Mouse (Mus musculus): ENCODE measurements around the gene Cyth3. TPM values are rescaled to one million over a fixed set of nuclear protein-coding genes. Genes with fewer than 3 reads are reported as not detected.

Cyth3 gene
- polyA plus RNA-seq, 1 experiment from 2014 or later, result 49.6 TPM

DNA sequence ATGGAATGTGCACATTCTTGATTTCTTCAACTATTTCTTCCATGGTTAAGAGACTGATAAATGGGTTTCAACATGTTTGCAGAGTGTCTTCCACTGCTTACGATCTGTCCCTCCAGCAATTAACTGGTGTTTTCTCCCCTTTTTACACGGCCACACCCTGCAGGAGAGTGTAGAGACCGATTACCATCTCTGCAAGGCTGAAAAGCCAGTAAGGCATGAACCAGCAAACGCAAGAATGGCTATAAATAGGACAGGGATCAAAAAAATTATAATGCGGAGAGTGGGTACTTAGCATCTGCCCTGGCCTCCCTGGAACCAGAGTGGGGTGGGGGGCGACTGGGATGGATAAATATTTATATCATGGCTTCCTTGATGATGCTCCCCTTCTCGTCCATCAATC, 3.7 kb upstream of the Cyth3 start:
- Histone ChIP-seq H3K9ac (ENCODE audit: low read length) (no peak overlapping the region), H3K4me1 (ENCODE audit: control insufficient read depth, insufficient read depth, low read length) (peaks cover 25% of the 10 kb centered on the region), H3K36me3 (ENCODE audit: control insufficient read depth, insufficient read depth, low read length) (no peaks in the 10 kb centered on the region), H3K27ac (replicated peaks; ENCODE audit: low read depth, low read length) (no peak overlapping the region), H3K9me3 (ENCODE audit: control insufficient read depth, low read length) (no peaks in the 10 kb centered on the region), H3K4me3 (ENCODE audit: low read depth, low read length) (no peak overlapping the region), H3K27me3 (ENCODE audit: control insufficient read depth, insufficient read depth, low read length) (no peaks in the 10 kb centered on the region), H3K4me2 (ENCODE audit: low read depth, severe bottlenecking) (no peak overlapping the region)
- WGBS, result 69% methylated on average over 7 of the region's 7 CpGs
- ATAC-seq (ENCODE audit: insufficient number of reproducible peaks, low FRiP score, low TSS enrichment, low read depth) (no peak), DNase-seq (ENCODE audit: low spot score) (no peak)

DNA sequence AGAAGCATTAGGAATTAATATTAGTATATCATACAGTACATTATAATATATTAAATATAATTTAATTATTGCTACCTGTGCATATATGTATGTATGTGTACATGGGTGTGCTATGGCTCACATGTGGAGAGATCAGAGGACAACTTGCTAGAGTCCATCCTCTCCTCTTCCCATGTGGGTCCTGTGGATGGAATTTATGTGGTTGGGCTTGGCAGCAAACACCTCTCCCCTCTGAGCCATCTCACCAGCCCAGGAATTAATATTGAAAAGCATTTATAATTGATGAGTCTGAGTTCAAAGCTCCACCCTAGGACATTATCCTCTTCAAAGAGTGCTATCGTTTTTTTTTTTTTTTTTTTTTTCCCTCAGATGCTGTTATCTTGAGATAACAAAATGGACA, 2.1 kb upstream of the Cyth3 start:
- Histone ChIP-seq H3K27me3 (ENCODE audit: control insufficient read depth, insufficient read depth, low read length) (no peaks in the 10 kb centered on the region), H3K36me3 (ENCODE audit: control insufficient read depth, insufficient read depth, low read length) (no peaks in the 10 kb centered on the region), H3K4me1 (ENCODE audit: control insufficient read depth, insufficient read depth, low read length) (peaks cover 31% of the 10 kb centered on the region), H3K9ac (ENCODE audit: low read length) (no peak overlapping the region), H3K4me3 (ENCODE audit: low read depth, low read length) (no peak overlapping the region), H3K27ac (replicated peaks; ENCODE audit: low read depth, low read length) (no peak overlapping the region), H3K9me3 (ENCODE audit: control insufficient read depth, low read length) (no peaks in the 10 kb centered on the region), H3K4me2 (ENCODE audit: low read depth, severe bottlenecking) (no peak overlapping the region)
- no peak for ATAC-seq (ENCODE audit: insufficient number of reproducible peaks, low FRiP score, low TSS enrichment, low read depth)
- 33% methylated on average over 1 of the region's 1 CpGs for WGBS
- no peak for DNase-seq (ENCODE audit: low spot score)

DNA sequence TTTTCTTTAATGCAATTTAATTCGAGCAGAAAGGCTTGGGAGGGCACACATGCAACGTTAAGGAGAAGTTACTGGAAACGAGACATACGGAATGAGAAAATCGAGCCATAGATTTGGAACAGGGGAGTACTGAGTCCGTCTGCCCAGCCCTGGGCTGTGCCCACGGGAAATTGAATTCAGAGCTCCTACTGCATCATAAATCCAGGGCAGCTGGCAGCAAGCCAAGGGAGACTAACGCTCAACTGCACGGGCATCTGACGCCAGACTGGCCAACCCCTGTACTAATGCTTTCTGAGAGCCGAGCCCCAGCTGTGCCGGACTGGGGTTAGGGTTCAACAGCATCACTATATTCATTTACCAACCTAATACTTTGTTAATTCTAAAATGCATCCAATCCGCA, 1.3 kb upstream of the Cyth3 start:
- WGBS, result 29% methylated on average over 13 of the region's 13 CpGs
- H3K4me1 ChIP-seq (ENCODE audit: control insufficient read depth, insufficient read depth, low read length), result peaks cover 38% of the 10 kb centered on the region
- no peak overlapping the region for H3K4me3 ChIP-seq (ENCODE audit: low read depth, low read length)
- H3K27ac ChIP-seq (replicated peaks; ENCODE audit: low read depth, low read length), result 0 out of 2 replicates have a peak overlapping the region, but pooled peaks have one; percentile 45
- H3K9me3 ChIP-seq (ENCODE audit: control insufficient read depth, low read length), result no peaks in the 10 kb centered on the region
- DNase-seq (ENCODE audit: low spot score), result peak; percentile 76
- no peaks in the 10 kb centered on the region for H3K27me3 ChIP-seq (ENCODE audit: control insufficient read depth, insufficient read depth, low read length)
- H3K4me2 ChIP-seq (ENCODE audit: low read depth, severe bottlenecking), result no peak overlapping the region
- no peak overlapping the region for H3K9ac ChIP-seq (ENCODE audit: low read length)
- ATAC-seq (ENCODE audit: insufficient number of reproducible peaks, low FRiP score, low TSS enrichment, low read depth), result 0 out of 2 replicates have a peak, but pooled peaks have one; percentile 14
- no peaks in the 10 kb centered on the region for H3K36me3 ChIP-seq (ENCODE audit: control insufficient read depth, insufficient read depth, low read length)

DNA sequence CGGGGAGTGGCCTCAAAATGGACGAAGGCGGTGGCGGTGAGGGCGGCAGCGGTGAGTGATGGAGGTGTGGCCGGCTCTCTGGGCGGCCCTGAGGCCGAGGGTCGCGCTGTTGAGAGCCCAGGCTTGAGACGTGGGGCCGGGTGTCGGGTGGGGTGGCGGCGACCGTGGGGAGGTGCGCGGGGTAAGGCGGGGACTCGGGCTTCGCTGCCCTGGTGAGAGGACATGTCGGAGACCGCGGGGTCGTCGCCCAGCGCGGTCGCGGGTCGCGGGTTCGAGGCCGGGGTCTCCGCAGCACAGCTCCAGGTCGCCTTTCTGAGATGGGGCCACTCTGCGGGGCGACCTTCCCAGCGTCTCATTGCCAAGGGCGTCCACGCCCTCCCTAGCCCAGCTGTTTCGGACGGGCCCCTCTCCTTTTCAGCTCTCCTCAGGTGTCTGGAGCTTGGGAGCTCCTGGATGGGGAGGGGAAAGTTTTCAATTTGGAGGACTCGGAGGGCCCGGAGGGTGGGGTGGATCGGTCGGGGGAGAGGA, 440 bp downstream of the Cyth3 start:
- Histone ChIP-seq H3K27me3 (ENCODE audit: control insufficient read depth, insufficient read depth, low read length) (no peaks in the 10 kb centered on the region), H3K4me3 (ENCODE audit: low read depth, low read length) (peak overlapping the region; percentile 87), H3K9me3 (ENCODE audit: control insufficient read depth, low read length) (no peaks in the 10 kb centered on the region), H3K9ac (ENCODE audit: low read length) (peak overlapping the region; percentile 81), H3K4me2 (ENCODE audit: low read depth, severe bottlenecking) (peak overlapping the region; percentile 80), H3K27ac (replicated peaks; ENCODE audit: low read depth, low read length) (peak overlapping the region; percentile 67), H3K4me1 (ENCODE audit: control insufficient read depth, insufficient read depth, low read length) (peaks cover 37% of the 10 kb centered on the region), H3K36me3 (ENCODE audit: control insufficient read depth, insufficient read depth, low read length) (no peaks in the 10 kb centered on the region)
- peak; percentile 80 for ATAC-seq (ENCODE audit: insufficient number of reproducible peaks, low FRiP score, low TSS enrichment, low read depth)
- WGBS, result under 1% methylated on average over 48 of the region's 48 CpGs
- no peak for DNase-seq (ENCODE audit: low spot score)

DNA sequence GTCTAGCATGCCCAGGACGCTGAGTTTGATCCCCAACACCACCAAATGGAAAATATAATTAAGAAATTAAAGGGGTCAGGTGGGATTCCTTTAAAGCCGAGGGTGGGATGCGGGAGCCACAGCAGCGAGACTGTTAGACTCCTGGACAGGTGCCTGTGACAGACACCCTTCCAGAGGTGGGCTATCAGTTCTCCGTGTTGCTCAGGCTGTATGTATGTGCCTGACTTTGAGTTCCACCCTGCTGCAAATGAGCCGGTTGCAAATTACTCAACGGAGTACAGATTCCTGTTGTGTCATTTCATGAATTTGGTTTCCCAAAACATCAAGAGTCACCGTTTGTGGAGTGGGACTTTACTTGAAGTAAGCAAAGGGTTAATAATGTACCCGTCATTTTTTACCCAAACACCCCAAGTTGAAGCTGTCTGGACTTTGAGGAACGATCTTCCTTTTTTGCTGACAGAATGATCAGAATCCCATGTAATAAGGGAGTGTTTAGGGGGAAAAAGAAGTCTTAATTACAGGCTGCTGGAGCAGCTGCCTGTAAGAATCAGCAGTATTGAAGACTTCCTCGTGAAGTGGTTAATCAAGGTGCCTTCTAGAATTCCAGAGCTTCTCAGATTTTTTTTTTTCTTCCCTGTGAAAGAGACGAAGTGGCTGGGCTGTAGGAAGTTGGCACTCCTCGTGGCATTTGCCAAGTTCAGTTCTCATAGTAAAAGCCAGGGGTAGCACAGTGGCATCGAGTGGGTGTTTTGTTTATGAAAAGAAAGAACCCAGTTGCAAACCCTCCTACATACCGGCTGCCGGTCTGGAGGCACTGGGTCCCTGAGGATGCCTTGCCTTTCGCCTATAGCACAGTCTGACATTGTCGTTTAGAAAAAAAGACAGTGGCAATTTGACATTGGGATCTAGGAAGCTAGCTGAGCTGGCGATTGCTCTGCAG, 1.4 kb downstream of the Cyth3 start:
- DNase-seq (ENCODE audit: low spot score) (no peak), ATAC-seq (ENCODE audit: insufficient number of reproducible peaks, low FRiP score, low TSS enrichment, low read depth) (no peak)
- Histone ChIP-seq H3K27me3 (ENCODE audit: control insufficient read depth, insufficient read depth, low read length) (no peaks in the 10 kb centered on the region), H3K36me3 (ENCODE audit: control insufficient read depth, insufficient read depth, low read length) (no peaks in the 10 kb centered on the region), H3K4me1 (ENCODE audit: control insufficient read depth, insufficient read depth, low read length) (peaks cover 31% of the 10 kb centered on the region), H3K4me3 (ENCODE audit: low read depth, low read length) (peak overlapping the region; percentile 87), H3K27ac (replicated peaks; ENCODE audit: low read depth, low read length) (no peak overlapping the region), H3K9ac (ENCODE audit: low read length) (no peak overlapping the region; the same call in 1 of the 2 replicates), H3K9me3 (ENCODE audit: control insufficient read depth, low read length) (no peaks in the 10 kb centered on the region), H3K4me2 (ENCODE audit: low read depth, severe bottlenecking) (peak overlapping the region; percentile 80)
- 53% methylated on average over 19 of the region's 19 CpGs for WGBS

DNA sequence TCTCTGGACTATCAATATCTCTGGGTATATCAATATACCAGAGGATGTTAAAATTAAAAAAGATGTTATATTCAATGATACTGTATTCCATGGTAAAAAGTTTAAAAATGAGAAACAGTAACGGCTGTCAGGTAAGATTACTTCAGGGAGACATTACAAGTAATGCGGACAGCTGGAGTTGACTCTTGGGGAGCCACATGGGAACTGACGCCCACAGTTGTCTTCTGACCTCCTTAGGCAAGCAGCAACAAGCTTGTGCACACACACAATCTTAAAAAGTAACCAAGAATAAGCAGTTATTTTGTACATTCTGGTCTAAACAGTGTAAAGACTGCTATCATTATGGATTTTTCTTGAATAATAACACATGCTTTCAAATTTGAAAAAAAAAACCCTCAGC, 2.2 kb downstream of the Cyth3 start:
- Histone ChIP-seq H3K9ac (ENCODE audit: low read length) (no peak overlapping the region), H3K4me3 (ENCODE audit: low read depth, low read length) (no peak overlapping the region), H3K27me3 (ENCODE audit: control insufficient read depth, insufficient read depth, low read length) (no peaks in the 10 kb centered on the region), H3K4me2 (ENCODE audit: low read depth, severe bottlenecking) (peak overlapping the region; percentile 80; the same call in 1 of the 2 replicates), H3K27ac (replicated peaks; ENCODE audit: low read depth, low read length) (no peak overlapping the region), H3K36me3 (ENCODE audit: control insufficient read depth, insufficient read depth, low read length) (0 out of 2 replicates have a peak, but pooled peaks cover under 1% of the 10 kb centered on the region), H3K9me3 (ENCODE audit: control insufficient read depth, low read length) (no peaks in the 10 kb centered on the region), H3K4me1 (ENCODE audit: control insufficient read depth, insufficient read depth, low read length) (peaks cover 28% of the 10 kb centered on the region)
- DNase-seq (ENCODE audit: low spot score) (no peak), ATAC-seq (ENCODE audit: insufficient number of reproducible peaks, low FRiP score, low TSS enrichment, low read depth) (no peak)
- WGBS, result 80% methylated on average over 3 of the region's 3 CpGs

DNA sequence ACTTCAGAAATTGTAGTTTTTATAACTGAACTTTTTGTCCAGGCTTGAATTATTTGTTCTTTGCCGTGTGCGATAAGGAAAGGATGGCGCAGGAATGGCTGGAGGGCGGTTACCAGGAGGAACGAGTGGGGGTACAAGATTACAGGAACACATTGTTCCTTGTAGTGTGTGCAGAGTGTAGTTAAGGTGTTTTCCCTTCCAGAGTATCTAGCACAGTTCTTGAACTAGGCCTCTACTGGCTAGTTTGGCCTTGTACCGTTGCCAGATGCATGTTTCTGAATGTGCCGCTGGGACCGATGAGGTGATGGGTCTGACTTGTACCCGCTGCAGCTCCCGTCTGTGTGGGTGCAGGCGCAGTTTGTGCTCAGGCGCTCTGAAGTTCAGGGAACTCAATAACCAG, 3.2 kb downstream of the Cyth3 start:
- 81% methylated on average over 12 of the region's 12 CpGs for WGBS
- H3K9me3 ChIP-seq (ENCODE audit: control insufficient read depth, low read length), result peaks cover 4% of the 10 kb centered on the region; the same call in 1 of the 2 replicates
- ATAC-seq (ENCODE audit: insufficient number of reproducible peaks, low FRiP score, low TSS enrichment, low read depth) (no peak), DNase-seq (ENCODE audit: low spot score) (no peak)
- no peaks in the 10 kb centered on the region for H3K27me3 ChIP-seq (ENCODE audit: control insufficient read depth, insufficient read depth, low read length)
- H3K4me2 ChIP-seq (ENCODE audit: low read depth, severe bottlenecking), result no peak overlapping the region
- H3K4me1 ChIP-seq (ENCODE audit: control insufficient read depth, insufficient read depth, low read length), result peaks cover 28% of the 10 kb centered on the region
- no peak overlapping the region for H3K4me3 ChIP-seq (ENCODE audit: low read depth, low read length)
- no peak overlapping the region for H3K9ac ChIP-seq (ENCODE audit: low read length)
- no peak overlapping the region for H3K27ac ChIP-seq (replicated peaks; ENCODE audit: low read depth, low read length)
- H3K36me3 ChIP-seq (ENCODE audit: control insufficient read depth, insufficient read depth, low read length), result 0 out of 2 replicates have a peak, but pooled peaks cover 3% of the 10 kb centered on the region

DNA sequence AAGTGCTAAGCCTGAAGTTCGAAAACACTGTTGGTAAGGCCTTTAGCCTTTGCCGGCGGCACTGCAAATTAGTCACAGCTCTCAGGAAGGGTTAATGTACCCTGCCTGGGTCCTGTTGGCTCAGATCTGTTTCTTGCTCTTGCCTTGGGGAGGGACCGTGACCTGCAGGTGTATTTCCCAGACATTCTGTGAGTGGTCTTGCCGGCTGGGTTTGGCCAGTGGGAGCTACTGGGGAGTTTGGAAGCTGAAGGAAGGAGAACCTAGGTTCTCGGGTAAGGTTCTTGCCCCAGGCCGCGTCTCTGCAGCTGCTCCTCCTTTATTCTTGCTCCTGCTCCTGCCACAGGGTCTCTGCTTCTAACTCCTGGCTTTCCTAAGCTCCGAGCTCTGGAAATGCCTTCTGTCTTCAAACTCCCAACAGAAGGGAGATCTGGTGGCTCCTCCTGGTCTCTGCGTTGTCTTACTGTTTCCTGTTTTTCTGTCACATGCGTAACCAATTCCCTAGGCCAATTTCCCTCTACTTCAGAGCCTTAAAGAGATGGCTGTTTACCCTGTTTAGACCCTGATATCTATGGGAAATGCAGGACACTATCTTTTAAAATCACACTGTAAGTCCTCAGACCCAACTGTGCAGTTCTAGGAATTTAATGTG, 3.8 kb downstream of the Cyth3 start:
- no peak overlapping the region for H3K4me3 ChIP-seq (ENCODE audit: low read depth, low read length)
- H3K27ac ChIP-seq (replicated peaks; ENCODE audit: low read depth, low read length), result no peak overlapping the region; the same call in 1 of the 2 replicates
- H3K9me3 ChIP-seq (ENCODE audit: control insufficient read depth, low read length), result peaks cover 4% of the 10 kb centered on the region; the same call in 1 of the 2 replicates
- DNase-seq (ENCODE audit: low spot score) (no peak), ATAC-seq (ENCODE audit: insufficient number of reproducible peaks, low FRiP score, low TSS enrichment, low read depth) (no peak)
- H3K27me3 ChIP-seq (ENCODE audit: control insufficient read depth, insufficient read depth, low read length), result no peaks in the 10 kb centered on the region
- H3K4me2 ChIP-seq (ENCODE audit: low read depth, severe bottlenecking), result no peak overlapping the region; the same call in 1 of the 2 replicates
- H3K4me1 ChIP-seq (ENCODE audit: control insufficient read depth, insufficient read depth, low read length), result peaks cover 25% of the 10 kb centered on the region
- no peak overlapping the region for H3K9ac ChIP-seq (ENCODE audit: low read length)
- 49% methylated on average over 11 of the region's 11 CpGs for WGBS
- 0 out of 2 replicates have a peak, but pooled peaks cover 3% of the 10 kb centered on the region for H3K36me3 ChIP-seq (ENCODE audit: control insufficient read depth, insufficient read depth, low read length)

Measured in limb, embryonic 11.5 days (tissue).